ENCODE assay signal across 8 mouse cellular contexts in the genomic region with DNA sequence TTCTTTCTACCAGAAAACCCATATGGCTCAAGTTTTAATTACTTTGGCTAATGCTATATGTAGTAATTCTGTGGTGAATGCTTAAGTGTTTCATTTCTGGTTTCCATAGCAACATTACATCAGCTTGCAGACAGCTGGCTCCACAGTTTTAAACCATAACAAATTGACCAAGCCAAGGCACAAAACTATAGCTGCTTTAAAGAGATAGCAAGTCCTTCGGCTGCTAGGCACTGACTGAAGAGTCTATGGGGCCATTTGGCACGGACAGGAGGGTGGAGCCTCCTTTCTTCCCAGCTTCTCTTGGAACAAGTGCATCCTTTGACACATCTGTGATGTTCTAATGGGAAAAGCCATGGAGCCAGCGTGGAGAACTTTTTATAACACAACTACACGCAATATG.
DNase-seq lines count a peak whose midpoint lies in the region; ATAC-seq and TF ChIP-seq lines count a peak whose summit lies in the region.

No protein-coding gene starts in this region.

- no peaks in the 10 kb centered on the region for H3K36me3 ChIP-seq in hindbrain, embryonic 14.5 days (replicated peaks; ENCODE audit: control insufficient read depth, insufficient read depth)
- H3K36me3 ChIP-seq in midbrain, embryonic 10.5 days, result no peaks in the 10 kb centered on the region

- H3K4me3 ChIP-seq in embryonic fibroblast, embryonic 13.5 days (ENCODE audit: insufficient read depth, low read length), result peak overlapping the region; percentile 29
- H3K4me3 ChIP-seq in hindbrain, embryonic 14.5 days (replicated peaks; ENCODE audit: low read length), result peak overlapping the region; percentile 24; the same call in 1 of the 2 replicates
- peak overlapping the region; percentile 18 for H3K4me3 ChIP-seq in midbrain, embryonic 10.5 days

- peak; percentile 34 for DNase-seq in layer of hippocampus, adult 11-12 months (ENCODE audit: low spot score)
- DNase-seq in layer of hippocampus, postnatal 25 days (ENCODE audit: extremely low spot score in 1 of 2, low spot score in 1 of 2), result no peak
- peak; percentile 68 for DNase-seq in hindbrain, embryonic 14.5 days (ENCODE audit: low spot score)
- peak; percentile 47 for DNase-seq in midbrain, embryonic 10.5 days (ENCODE audit: low spot score)
- DNase-seq in cerebellum, adult 9-10 months, result no peak
- no peak for DNase-seq in spleen, adult 18-20 months

- no peak for TF ChIP-seq CTCF in embryonic fibroblast, embryonic 13.5 days (IDR thresholded peaks at IDR 0.05; ENCODE audit: borderline replicate concordance, insufficient read depth, low read length)

- H3K27ac ChIP-seq in embryonic fibroblast, embryonic 13.5 days (ENCODE audit: insufficient read depth, low read length), result peak overlapping the region; percentile 84
- peak overlapping the region; percentile 57 for H3K27ac ChIP-seq in hindbrain, embryonic 14.5 days
- peak overlapping the region; percentile 71 for H3K27ac ChIP-seq in midbrain, embryonic 10.5 days (replicated peaks)

- peaks cover 23% of the 10 kb centered on the region for H3K4me1 ChIP-seq in embryonic fibroblast, embryonic 13.5 days (ENCODE audit: control insufficient read depth, insufficient read depth, low read length)
- peaks cover 47% of the 10 kb centered on the region for H3K4me1 ChIP-seq in hindbrain, embryonic 14.5 days (replicated peaks; ENCODE audit: control insufficient read depth, insufficient read depth, low read length)
- H3K4me1 ChIP-seq in midbrain, embryonic 10.5 days, result peaks cover 80% of the 10 kb centered on the region

- peak overlapping the region; percentile 52 for H3K4me2 ChIP-seq in hindbrain, embryonic 14.5 days (replicated peaks)

- H3K9ac ChIP-seq in hindbrain, embryonic 14.5 days, result no peak overlapping the region

- peak; percentile 56 for ATAC-seq in hindbrain, embryonic 14.5 days (ENCODE audit: low FRiP score)
- ATAC-seq in erythroblast, adult 5-6 weeks (replicated peaks; ENCODE audit: low FRiP score, poor library complexity, severe bottlenecking), result no peak

- WGBS in hindbrain, embryonic 14.5 days, result 11% methylated on average over 4 of the region's 4 CpGs
- WGBS in midbrain, embryonic 10.5 days, result 29% methylated on average over 4 of the region's 4 CpGs

- no peaks in the 10 kb centered on the region for H3K9me3 ChIP-seq in hindbrain, embryonic 14.5 days (ENCODE audit: control insufficient read depth, low read length)
- H3K9me3 ChIP-seq in midbrain, embryonic 10.5 days (replicated peaks), result no peaks in the 10 kb centered on the region

- TF ChIP-seq POLR2A in embryonic fibroblast, embryonic 13.5 days (IDR thresholded peaks at IDR 0.05; ENCODE audit: low read depth, low read length), result peak; percentile 46; the same call in 1 of the 2 replicates

- no peaks in the 10 kb centered on the region for H3K27me3 ChIP-seq in hindbrain, embryonic 14.5 days (ENCODE audit: control insufficient read depth, insufficient read depth, low read length)
- peaks cover 6% of the 10 kb centered on the region; the same call in 1 of the 2 replicates for H3K27me3 ChIP-seq in midbrain, embryonic 10.5 days (ENCODE audit: low read depth, poor library complexity, severe bottlenecking)

Comparison
In these comparisons a context has a peak if more than half of its experiments do, and no peak if none do; other contexts are left out.
1. DNase-seq: peak in layer of hippocampus, adult 11-12 months (single experiment), hindbrain, embryonic 14.5 days (single experiment) and midbrain, embryonic 10.5 days (single experiment); none in layer of hippocampus, postnatal 25 days (0 of 2), cerebellum, adult 9-10 months (single experiment) and spleen, adult 18-20 months (0 of 2).
2. Peak in every context shown above with its lines, with median percentiles within 50 percentile points of each other: H3K27ac ChIP-seq and H3K4me3 ChIP-seq.